ENCODE assay signal across 10 mouse cellular contexts in genomic region chr4:88830523-88830922, GRCm38 (mm10). TPM values are rescaled to one million over a fixed set of nuclear protein-coding genes. Genes with fewer than 3 reads are reported as not detected.
DNase-seq lines count a peak whose midpoint lies in the region; ATAC-seq lines count a peak whose summit lies in the region.
"Had no signal": no experiment of that assay in that cellular context is flagged by ENCODE, and none has a peak within 500 bp of the region (broad histone marks: within the 10 kb centered on the region; RNA-seq: fewer than 3 reads in every experiment).

No protein-coding gene starts in this region.

- H3K36me3 ChIP-seq in embryonic facial prominence, embryonic 11.5 days (replicated peaks; ENCODE audit: control insufficient read depth, insufficient read depth, low read depth, low read length), result no peaks in the 10 kb centered on the region
- H3K36me3 ChIP-seq in liver, embryonic 12.5 days, result no peaks in the 10 kb centered on the region

- H3K4me2 ChIP-seq in embryonic facial prominence, embryonic 11.5 days (ENCODE audit: low read depth, low read length), result no peak overlapping the region
- H3K4me2 ChIP-seq in liver, embryonic 12.5 days, result no peak overlapping the region

- no peaks in the 10 kb centered on the region for H3K4me1 ChIP-seq in embryonic facial prominence, embryonic 11.5 days (ENCODE audit: control insufficient read depth, insufficient read depth, low read length)
- no peaks in the 10 kb centered on the region for H3K4me1 ChIP-seq in liver, embryonic 12.5 days

- H3K27ac ChIP-seq in embryonic facial prominence, embryonic 11.5 days (replicated peaks; ENCODE audit: low read depth, low read length), result no peak overlapping the region
- no peak overlapping the region for H3K27ac ChIP-seq in liver, embryonic 12.5 days

- H3K4me3 ChIP-seq in embryonic facial prominence, embryonic 11.5 days (ENCODE audit: low read depth, low read length), result no peak overlapping the region
- no peak overlapping the region for H3K4me3 ChIP-seq in liver, embryonic 12.5 days

- H3K9me3 ChIP-seq in embryonic facial prominence, embryonic 11.5 days (replicated peaks; ENCODE audit: control insufficient read depth, low read length), result no peaks in the 10 kb centered on the region
- no peaks in the 10 kb centered on the region for H3K9me3 ChIP-seq in liver, embryonic 12.5 days (replicated peaks)

- peak; percentile 10 to 40 for DNase-seq in heart, postnatal 10 days
- no peak for DNase-seq in heart, postnatal 25 days (ENCODE audit: low spot score)
- peak; percentile 42 for DNase-seq in testis, postnatal 10 days (ENCODE audit: low spot score)
- no peak for DNase-seq in testis, postnatal 14 days (ENCODE audit: low spot score)
- DNase-seq in embryonic facial prominence, embryonic 11.5 days (ENCODE audit: low spot score), result peak; percentile 59
- peak; percentile 23 for DNase-seq in lung, postnatal 25 days (ENCODE audit: low spot score)
- no peak for DNase-seq in yolk sac, embryonic 10.5 days (ENCODE audit: low spot score)

- no peaks in the 10 kb centered on the region for H3K27me3 ChIP-seq in embryonic facial prominence, embryonic 11.5 days (ENCODE audit: control insufficient read depth, insufficient read depth, low read length)
- H3K27me3 ChIP-seq in liver, embryonic 12.5 days (replicated peaks), result no peaks in the 10 kb centered on the region

- no peak overlapping the region for H3K9ac ChIP-seq in embryonic facial prominence, embryonic 11.5 days (replicated peaks; ENCODE audit: low read length)
- H3K9ac ChIP-seq in liver, embryonic 12.5 days, result no peak overlapping the region

- no peak for ATAC-seq in embryonic facial prominence, embryonic 11.5 days (replicated peaks; ENCODE audit: insufficient number of reproducible peaks, low FRiP score, low TSS enrichment, low read depth)
- no peak for ATAC-seq in liver, embryonic 12.5 days

- intact Hi-C loops in heart, postnatal 10 days (cut with DNase I), result no loop called here
- intact Hi-C loops in heart, postnatal 25 days (cut with DNase I), result no loop called here

- WGBS in embryonic facial prominence, embryonic 11.5 days, result 30% methylated on average over 4 of the region's 4 CpGs
- 18% methylated on average over 4 of the region's 4 CpGs for WGBS in liver, embryonic 12.5 days (ENCODE audit: insufficient replicate concordance)

RNA-seq across cellular contexts. Expression of gene Ifna6, which starts 3.3 kb away (rescaled TPM):
- not detected for total RNA-seq in heart, postnatal 10 days (2021)
- total RNA-seq in heart, postnatal 25 days (2021), result not detected
- polyA plus RNA-seq in embryonic facial prominence, embryonic 11.5 days (2014; fragmentation: Nextera tagmentation; extraction: Ambion mirVana), result not detected in 2 replicates
- not detected in 2 replicates for polyA plus RNA-seq in liver, embryonic 12.5 days (2016; fragmentation: Nextera tagmentation; extraction: Ambion mirVana)
- total RNA-seq: gastrocnemius, postnatal 4 days had no signal
- polyA plus RNA-seq: liver, embryonic 16.5 days had no signal

RNA-seq across cellular contexts. Expression of gene Ifna5, which starts 4.8 kb away (rescaled TPM):
- total RNA-seq in heart, postnatal 10 days (2021), result not detected
- total RNA-seq in heart, postnatal 25 days (2021), result not detected
- not detected in 2 replicates for polyA plus RNA-seq in embryonic facial prominence, embryonic 11.5 days (2014; fragmentation: Nextera tagmentation; extraction: Ambion mirVana)
- not detected in 2 replicates for polyA plus RNA-seq in liver, embryonic 12.5 days (2016; fragmentation: Nextera tagmentation; extraction: Ambion mirVana)
- total RNA-seq: gastrocnemius, postnatal 4 days had no signal
- polyA plus RNA-seq: liver, embryonic 16.5 days had no signal

RNA-seq across cellular contexts. Expression of gene Ifna11, which starts 10.8 kb away (rescaled TPM):
- total RNA-seq in heart, postnatal 10 days (2021), result not detected
- not detected for total RNA-seq in heart, postnatal 25 days (2021)
- not detected in 2 replicates for polyA plus RNA-seq in embryonic facial prominence, embryonic 11.5 days (2014; fragmentation: Nextera tagmentation; extraction: Ambion mirVana)
- not detected in 2 replicates for polyA plus RNA-seq in liver, embryonic 12.5 days (2016; fragmentation: Nextera tagmentation; extraction: Ambion mirVana)
- total RNA-seq: gastrocnemius, postnatal 4 days had no signal
- polyA plus RNA-seq: liver, embryonic 16.5 days had no signal

RNA-seq across cellular contexts. Expression of gene Ifna4, which starts 11.1 kb away (rescaled TPM):
- not detected for total RNA-seq in heart, postnatal 10 days (2021)
- total RNA-seq in heart, postnatal 25 days (2021), result not detected
- not detected in 2 replicates for polyA plus RNA-seq in embryonic facial prominence, embryonic 11.5 days (2014; fragmentation: Nextera tagmentation; extraction: Ambion mirVana)
- not detected in 2 replicates for polyA plus RNA-seq in liver, embryonic 12.5 days (2016; fragmentation: Nextera tagmentation; extraction: Ambion mirVana)
- total RNA-seq: gastrocnemius, postnatal 4 days had no signal
- polyA plus RNA-seq: liver, embryonic 16.5 days had no signal

RNA-seq across cellular contexts. Expression of gene Ifna7, which starts 14.5 kb away (rescaled TPM):
- total RNA-seq in heart, postnatal 10 days (2021), result not detected
- total RNA-seq in heart, postnatal 25 days (2021), result not detected
- not detected in 2 replicates for polyA plus RNA-seq in embryonic facial prominence, embryonic 11.5 days (2014; fragmentation: Nextera tagmentation; extraction: Ambion mirVana)
- polyA plus RNA-seq in liver, embryonic 12.5 days (2016; fragmentation: Nextera tagmentation; extraction: Ambion mirVana), result not detected in 2 replicates
- total RNA-seq: gastrocnemius, postnatal 4 days had no signal
- polyA plus RNA-seq: liver, embryonic 16.5 days had no signal

Comparison
In these comparisons a context has a peak if more than half of its experiments do, and no peak if none do; other contexts are left out.
1. DNase-seq: peak in heart, postnatal 10 days (2 of 2), testis, postnatal 10 days (single experiment), embryonic facial prominence, embryonic 11.5 days (single experiment) and lung, postnatal 25 days (single experiment); none in heart, postnatal 25 days (single experiment), testis, postnatal 14 days (single experiment) and yolk sac, embryonic 10.5 days (single experiment).